Mouse (Mus musculus): ENCODE data around the gene Snx5.

Snx5 gene

DNA sequence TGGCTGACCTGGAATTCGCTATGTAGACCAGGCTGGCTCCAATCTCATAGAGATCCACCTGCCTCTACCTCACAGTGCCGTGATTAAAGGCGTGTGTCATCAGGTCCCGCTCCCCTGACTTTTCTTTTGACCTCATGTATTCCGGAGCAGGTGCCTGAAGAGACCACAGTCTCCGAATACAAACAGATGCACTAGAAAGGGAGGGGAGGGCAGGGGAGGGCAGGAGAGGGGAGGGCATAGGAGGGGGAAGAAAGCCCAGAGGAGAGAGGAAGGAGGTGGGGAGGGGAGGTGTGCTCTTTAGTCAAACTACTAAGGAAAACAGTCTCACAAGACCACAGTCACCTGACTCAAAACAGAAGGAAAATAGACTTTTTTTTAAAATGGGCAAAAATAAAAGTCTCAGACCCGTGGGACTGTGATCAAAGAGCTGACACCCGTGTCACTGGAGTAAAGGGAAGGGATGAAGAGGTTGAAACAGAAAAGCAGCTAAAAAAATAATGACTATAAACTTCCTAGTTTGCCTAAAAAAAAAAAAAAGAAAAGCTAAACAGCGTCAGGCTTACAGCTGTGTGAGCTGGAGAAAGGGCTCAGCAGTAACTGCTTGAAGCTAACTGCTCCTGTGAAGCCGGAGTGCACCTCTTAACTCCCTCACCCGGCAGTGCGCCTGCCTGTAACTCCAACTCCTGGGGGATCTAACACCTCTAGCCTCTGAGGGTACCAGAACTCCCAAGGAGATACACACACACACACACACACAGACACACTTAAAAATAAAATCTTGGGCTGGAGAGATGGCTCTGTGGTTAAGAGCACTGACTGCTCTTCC lies 42.0 kb downstream of the Snx5 start:
- DNase-seq (ENCODE audit: low spot score), result no peak

DNA sequence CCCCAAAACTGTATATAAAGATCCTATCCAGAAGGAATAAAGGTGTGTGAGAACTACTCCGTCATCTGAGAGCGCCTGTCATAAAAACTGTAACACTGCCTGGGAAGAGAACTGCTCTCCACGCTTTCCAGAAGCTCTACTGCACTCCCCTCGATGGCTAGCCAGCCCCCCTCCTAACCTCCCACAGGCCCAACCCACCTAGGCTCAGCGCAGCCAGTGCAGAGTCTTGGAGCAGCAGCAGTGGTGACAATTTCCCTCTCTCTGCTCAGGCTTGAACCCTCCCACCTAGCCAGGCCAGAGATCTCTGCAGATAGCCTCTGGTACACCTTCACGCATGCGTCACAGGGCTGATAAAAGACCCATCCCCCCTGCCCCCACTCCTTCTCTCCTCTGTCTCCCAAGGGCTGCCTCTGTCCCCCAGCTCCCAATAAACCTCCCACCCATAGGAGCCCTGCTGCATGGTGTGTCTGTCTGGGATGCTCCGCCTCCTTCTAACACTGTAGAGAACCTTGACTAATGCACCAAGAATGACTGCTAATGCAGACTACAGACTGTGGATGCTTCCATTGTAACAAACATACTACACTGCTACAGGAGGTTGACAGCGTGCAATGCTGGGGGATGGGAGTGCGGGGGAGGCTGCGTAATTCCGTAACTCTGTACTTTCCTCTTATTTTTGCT lies 43.7 kb downstream of the Snx5 start:
- DNase-seq (ENCODE audit: low spot score), result no peak

DNA sequence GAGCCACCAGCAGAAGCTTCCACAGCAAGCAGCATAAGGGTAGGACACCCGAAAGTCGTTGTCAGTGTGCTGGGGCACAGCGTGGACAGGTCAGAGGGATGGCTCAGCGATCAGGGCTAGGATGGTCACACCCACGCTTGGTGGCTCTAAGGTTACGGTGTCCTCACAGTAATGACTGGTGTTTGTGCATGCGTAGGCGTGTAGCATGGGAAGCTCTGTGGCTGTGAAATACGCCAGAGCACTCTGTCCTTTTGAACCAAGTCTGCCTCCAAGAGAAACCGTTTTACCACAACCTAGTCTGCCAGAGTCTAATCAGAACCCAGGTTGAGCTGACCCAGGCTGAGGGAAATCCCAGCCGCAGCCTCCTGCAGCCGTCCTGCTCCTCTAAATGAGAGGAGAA lies 46.4 kb downstream of the Snx5 start:
- DNase-seq (ENCODE audit: low spot score), result no peak

DNA sequence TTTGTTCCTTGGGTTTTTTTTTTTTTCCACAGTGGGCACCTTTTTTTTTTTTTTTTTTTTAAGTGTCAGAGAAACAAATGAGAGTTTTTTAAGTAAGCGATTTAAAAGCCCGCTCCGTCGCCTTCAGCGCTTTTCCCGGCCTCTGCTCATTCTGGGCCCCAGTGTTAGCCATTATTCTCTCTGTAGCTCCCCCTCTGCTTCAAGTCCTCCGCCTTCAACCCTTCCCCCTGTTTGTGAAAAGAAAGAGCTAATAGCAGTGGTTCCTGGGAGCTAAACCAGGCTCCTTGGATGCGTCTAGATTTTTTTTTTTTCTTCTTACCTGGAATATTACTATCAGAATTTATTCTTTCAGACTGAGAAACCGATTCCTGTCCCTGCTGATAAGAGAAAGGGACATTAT lies 55.1 kb downstream of the Snx5 start:
- DNase-seq (ENCODE audit: low spot score), result no peak

DNA sequence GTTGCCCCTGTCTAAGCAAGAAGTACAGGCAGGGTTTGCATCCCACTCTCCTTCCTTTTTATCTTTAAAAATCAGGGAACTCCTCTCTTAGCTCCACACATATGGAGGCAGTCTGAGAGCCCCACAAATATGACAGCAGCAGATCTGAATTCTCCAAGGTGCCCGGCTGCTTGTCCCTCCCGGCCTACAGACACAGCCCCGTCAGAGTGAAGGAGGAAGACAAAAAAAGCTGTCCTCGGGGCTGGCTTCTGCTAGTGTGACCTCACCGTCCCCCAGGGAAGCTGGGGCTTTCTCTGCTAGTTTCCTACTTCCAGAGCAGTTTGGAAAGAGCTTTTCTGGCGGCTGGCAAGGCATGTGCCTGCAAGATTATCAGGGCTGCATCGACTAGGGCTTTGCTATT lies 55.5 kb downstream of the Snx5 start:
- no peak for DNase-seq (ENCODE audit: low spot score)

DNA sequence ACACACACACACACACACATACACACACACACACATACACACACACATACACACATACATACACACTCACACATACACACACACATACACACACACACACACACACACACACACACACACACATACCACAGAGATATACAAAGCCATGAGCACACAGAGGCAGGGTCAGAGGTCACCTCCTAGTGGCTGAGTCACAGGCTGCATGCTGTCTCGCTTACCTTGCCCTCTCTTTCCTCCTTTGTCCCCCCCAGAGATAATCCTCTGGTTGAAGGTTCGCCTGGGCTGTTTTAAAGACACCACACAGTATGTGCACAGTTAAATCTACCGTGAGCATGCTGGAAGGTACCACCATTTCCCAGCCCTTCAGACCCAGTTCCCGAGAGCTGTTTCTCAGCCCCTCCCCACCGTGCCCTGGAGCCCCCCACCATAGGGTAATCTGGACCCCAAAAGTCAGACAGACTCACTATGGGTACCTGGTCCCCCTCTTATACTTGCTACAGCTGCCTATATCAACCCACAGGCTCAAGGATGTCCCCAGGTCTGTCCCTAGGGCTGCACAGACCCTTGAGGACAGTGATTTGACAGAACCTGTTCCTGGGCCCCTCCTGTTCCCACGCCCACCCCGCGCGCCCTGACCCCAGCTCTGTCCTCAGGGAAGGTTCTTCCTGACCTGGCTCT lies 56.1 kb downstream of the Snx5 start:
- no peak for DNase-seq (ENCODE audit: low spot score)

DNA sequence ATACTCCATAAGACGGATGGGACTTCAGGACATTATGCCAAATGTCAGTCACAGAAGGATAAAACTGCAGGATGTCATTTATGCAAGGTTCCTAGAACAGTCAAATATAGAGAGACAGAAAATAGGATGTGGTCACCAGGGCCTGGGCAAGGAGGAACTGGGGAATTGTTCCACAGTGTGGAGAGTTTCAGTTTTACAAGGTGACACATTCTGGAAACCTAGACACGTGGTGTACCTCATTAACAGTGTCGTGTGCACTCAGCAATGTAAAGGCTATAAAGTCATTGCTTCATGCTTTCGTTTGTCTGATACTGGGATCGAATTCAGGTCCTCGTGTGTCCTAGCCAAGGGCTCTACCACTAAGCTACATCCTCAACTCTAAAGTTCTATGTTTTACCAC lies 56.9 kb downstream of the Snx5 start:
- DNase-seq (ENCODE audit: low spot score), result peak; percentile 41

DNA sequence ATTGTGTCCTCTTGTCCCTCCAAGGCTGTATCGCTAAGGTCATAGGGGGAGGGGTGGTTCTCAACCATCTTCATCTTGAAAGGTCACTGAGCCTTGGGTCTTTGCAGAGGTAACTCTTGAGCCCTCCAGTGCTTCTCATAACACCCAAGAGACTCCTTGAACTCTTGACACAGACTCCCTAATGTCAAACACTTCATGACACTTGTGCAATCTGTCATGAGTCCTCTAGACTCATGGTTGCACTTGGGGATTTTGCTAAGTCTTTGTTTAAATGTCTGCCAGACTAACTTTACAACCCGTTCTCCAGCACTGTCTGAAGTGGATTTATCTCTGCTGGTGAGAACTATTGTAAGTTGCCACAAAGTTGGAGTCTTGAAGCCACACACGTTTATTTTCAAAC lies 61.3 kb downstream of the Snx5 start:
- DNase-seq (ENCODE audit: low spot score), result peak; percentile 61

DNA sequence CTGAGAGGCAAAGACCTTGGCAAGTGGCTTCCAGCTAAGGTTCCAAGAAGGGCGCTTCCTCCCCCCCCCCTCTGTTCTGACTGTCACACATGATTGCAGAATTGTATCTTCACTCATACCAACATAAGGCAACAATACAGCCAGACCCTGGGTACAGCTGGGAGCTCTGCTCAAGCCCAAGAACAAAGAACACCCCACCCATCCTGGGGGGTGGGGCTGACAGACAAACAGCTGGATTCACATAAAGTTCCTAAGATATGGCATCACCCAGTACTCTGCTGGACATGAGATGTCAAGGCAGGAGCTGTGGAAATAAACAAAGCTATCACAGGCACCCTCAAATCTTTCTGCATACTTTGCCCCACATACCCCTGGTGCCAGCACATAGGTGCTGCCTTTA lies 63.3 kb downstream of the Snx5 start:
- no peak for DNase-seq (ENCODE audit: low spot score)

DNA sequence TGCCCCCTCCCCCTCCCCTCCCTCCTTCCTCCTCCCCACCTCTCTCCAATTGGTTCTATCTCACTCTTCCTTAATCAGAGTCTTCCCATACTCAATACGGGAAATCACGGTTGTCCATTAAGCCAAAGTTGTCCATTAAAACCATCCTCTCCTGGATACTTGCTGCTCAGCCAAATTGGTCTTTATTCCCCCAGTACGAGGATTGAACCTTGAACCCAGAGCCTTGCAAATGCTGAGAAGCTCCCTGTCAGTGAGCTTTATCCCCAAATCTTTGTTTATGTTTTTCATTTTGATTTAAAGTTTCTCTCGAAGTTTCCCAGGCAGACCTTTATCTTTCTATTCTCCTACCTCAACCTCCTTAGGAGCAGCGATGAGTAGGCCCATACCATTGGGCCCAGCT lies 67.7 kb downstream of the Snx5 start:
- DNase-seq (ENCODE audit: low spot score), result no peak

DNA sequence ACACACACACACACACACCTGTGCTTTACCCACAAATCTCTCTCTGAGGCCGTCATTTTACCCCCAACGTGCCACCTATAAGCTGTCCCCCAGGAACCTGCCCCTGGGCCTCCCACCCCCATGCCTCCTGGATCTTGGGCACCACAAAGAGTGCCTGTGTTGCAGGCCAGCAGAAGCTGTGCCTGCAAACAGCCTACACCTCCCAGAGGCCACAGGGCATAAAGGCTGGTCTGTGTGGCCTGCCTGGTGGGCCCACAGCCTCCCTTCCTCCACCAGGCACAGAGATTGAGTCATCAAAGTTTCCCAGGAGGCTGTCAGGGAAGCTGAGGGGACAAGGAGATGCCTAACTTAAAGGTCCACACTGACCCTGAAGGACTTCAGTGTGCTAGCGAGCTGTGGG lies 68.1 kb downstream of the Snx5 start:
- no peak for DNase-seq (ENCODE audit: low spot score)

DNA sequence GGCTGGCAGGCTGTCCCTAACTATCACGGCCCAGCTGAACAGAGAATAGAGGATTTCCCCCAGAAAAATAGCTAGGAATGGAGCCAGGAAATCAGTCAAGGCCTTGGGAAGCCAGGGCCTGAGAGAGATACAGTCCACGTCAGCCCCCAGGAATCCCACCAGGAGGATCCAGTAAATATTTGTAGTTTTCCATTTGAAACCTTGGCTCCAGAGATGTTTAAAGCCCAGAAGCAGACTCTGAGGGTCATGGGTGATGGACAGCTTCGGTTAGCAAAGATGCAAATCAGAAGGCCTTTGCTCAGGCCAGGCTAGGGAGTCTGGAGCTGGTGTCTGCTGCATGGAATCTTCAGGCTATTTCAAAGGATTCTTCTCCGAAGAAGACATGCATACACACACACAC lies 68.6 kb downstream of the Snx5 start:
- DNase-seq (ENCODE audit: low spot score), result no peak
